Mouse (Mus musculus): ENCODE measurements at regions not wholly inside any gene's neighbourhood (a gene's known extent, or its start where the extent isn't known, plus 50 kb on each side); places are given as distances from the start of the nearest gene placed in this dataset.

DNA sequence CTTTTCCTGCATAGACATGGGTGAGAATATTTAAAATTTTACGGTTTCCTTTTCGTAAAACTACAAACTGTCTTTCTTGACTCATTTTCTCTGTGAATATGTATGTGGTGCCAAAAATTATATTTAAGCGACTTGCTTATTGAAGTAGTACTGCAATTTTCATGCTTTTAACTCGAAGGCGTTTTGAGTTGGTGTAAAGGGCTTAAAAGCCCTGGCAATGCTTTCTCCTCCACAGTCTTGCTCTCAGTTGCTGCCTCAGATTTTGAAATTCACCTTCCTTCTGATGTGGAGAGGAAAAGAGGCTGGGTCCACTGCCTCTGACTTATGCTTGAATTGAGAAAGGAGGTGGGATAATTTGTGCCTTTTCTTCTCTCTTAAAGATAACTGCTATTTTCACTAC, 629.6 kb upstream of the Nrsn1 start:
- no peak for DNase-seq (ENCODE audit: low read depth, low spot score)

DNA sequence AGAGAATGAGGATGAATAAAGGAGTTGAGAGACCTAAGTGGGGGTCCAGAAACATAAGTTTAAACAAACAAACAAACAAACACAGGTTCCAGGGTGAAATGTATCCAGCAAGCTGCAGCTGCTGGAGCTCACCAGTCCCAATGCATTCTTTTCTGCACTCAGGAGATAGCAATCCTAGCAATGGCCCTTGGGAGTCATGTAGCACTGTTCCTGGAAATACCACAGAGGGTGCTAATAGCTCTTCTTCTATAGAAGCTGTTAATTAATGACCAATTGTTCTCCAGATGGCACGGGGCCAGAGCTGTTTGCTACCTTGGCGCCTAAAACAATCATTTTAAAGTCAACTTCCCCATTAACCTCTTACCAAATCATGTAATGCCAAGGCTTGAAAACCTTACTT, 622.8 kb upstream of the Nrsn1 start:
- no peak for DNase-seq (ENCODE audit: low read depth, low spot score)

DNA sequence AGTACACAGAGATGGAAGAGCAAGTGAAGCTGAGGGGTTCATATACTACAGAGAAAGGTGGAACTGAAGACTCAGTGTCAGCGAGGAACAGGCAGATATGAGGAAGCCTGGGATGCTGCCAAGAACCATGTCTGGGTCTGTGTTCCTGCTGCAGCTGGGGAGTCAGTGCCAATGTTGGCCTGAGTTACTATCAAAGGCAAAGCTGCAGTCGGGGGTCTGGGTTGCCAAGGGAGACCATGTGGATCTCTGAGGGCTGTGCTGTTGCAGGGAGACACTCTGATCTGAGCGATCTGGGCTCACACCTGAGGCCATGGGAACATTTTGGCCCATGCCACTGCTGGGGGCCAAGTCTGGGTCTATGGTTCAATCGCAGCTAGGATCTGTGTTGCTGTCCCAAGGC, 612.5 kb upstream of the Nrsn1 start:
- DNase-seq (ENCODE audit: low read depth, low spot score), result no peak

DNA sequence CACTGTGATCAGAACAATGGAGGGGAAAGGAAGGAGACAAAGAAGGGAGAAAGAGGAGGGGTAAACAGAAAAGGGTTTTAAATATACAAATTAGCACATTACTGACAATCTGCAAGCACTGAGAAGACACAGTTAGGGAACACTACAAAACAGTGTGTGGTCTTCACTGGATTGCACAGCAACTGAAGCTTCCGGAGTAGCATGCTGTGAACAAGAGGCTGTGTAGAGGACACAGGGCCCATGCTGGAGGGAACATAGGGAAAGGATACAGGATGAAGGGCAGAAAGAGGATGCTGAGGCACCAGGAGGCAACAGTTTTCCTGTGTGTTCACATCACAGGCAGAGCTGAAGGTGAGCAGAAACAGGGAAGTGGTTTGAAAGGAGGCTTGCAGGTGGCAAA, 598.6 kb upstream of the Nrsn1 start:
- DNase-seq (ENCODE audit: low read depth, low spot score), result no peak

DNA sequence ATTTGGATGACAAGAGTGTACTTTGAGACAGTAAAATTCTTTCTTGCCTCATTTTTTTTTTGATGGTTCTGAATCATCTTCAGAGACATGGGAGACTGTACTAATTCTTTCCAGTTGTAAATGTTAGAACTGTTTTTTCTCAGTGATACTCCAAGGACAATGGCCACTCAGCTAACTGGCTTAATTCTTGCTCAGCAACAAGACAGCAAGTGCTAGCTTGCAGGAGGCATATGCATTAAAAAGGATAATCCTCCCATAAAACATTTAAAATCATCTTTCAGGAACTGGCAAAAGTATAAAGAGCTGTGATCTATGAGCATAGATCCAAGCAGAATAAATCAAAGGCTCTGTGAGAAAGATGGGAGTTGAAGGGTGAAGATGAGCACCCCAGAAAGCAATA, 587.9 kb upstream of the Nrsn1 start:
- DNase-seq (ENCODE audit: low read depth, low spot score), result no peak

DNA sequence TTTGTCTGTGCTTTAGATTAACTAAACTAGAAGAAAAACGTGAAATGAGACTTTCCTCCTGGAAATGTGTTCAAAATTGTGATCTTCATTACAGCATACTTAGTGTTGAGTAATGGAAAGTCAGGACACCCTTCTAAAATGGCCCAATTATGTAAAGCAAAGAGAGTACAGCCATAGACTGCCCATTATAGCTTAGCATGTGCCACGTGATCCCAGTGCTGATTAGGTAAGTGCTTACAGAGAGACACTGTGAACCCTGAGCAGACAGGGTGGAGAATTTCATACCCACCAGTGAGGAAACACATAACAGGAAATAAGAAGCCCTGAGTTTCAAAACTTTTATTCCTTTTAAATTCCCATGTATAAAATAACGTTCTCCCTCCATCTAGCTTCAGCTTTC, 587.3 kb upstream of the Nrsn1 start:
- DNase-seq (ENCODE audit: low read depth, low spot score), result no peak

DNA sequence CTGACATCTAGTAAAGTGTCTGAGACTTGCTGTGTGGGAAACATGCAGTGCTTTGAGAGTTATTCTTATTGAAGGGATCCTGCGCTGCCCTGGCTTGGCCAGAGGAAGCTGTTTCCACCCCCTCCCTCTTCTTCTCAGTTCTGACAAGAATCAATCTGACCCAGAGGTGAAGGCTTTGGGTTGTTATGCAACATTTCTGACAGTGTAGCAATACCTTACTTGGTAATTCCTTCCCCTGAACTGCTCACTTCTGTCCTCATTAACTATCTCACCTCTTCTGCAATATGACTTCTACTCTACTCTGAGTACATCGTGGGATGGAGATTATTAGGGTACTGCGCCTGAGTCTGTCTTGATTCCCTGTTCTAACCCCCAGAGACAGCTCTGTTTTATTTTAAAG, 586.8 kb upstream of the Nrsn1 start:
- no peak for DNase-seq (ENCODE audit: low read depth, low spot score)

DNA sequence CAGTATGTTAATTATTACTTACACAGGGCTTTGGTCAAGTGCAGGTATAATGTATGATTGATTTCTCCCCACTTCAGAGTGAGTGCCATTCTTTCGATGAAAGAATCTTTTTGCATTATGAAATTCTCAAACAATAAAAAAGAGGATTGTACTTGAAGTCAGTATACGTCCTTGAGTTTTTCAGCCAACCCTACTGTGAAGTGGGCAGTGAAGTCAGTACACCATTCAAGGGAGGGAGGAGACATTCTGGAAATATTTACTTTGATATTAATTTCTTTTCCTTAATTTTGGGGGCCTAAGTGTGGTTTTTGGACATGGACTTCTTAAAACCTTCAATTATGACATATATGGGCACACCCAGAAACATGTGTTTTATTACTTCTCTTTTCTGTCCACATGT, 586.2 kb upstream of the Nrsn1 start:
- DNase-seq (ENCODE audit: low read depth, low spot score), result no peak

DNA sequence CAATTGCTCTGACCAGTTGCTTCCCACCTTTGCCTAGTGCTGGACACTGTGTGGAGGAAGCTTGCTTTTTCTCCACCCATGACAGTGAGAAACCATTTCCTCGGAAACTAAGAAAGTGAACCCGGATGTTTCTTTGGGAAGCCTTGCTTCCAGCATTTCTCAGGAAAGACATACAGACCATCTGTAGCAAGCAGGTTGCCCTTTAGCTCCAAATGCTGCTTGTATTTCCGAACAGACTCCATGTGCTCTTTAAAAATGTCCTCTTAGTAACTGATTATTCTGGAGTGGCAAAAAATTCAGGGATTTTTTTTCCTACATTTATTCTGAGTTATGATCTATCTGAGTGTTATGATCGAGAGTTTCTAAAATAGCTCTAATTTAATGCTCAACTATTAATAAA, 577.9 kb upstream of the Nrsn1 start:
- no peak for DNase-seq (ENCODE audit: low read depth, low spot score)

DNA sequence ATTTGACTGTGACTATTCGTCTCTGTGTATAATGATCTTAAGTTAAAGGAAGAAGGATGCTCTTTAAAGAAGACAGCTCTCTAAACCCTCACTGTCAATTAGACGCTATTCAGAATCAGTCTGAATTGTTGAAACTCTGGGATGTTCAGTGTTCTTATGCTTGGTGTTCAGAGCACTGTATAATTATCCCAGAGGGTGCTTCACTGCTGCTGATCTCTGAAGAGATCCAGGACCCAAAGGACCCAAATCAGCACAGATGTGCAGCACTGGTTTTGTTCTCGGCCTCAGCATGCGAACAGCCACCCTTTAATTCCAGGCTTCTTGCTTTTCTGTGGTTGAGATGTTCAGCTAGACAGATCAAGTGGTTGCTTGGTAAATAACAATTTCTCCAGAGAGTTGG, 567.9 kb upstream of the Nrsn1 start:
- DNase-seq (ENCODE audit: low read depth, low spot score), result no peak

DNA sequence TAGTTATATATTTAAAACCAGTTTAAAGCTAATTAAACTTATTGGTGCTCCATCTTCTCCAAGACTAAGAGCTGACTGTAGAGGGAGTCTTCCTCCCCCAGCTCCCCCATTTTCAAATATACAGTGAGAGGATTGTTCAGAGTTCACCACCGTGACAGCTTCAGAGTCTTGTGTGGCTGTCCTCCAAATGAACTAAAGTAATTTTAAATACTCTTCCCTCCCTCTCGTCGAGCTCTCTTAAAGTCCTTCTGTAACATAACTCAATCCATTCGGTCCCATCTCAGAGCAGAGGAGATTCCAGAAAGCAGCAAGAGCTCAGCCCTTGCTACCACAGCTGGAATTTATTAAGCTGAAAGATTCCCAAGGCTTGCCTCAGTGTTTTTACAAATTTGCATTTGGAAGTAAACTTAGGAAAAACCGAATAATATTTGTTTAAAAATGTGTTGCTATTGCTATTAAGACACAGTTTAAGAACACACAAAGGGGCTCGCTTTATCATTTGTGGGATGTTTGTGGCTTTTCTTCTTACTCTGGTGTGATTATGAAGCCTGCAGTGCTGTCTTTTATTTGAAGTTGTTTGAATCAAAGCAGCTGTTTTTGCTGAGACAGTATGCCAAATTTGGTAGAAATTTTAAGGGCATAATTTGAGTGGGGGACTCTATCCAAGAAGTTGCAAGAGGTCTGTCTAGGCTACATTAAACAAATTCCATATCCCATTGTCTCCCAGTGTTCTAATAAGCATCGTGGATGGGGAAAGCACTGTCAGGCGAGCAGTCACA, 559.0 kb upstream of the Nrsn1 start:
- peak; percentile 43 for DNase-seq (ENCODE audit: low read depth, low spot score)

DNA sequence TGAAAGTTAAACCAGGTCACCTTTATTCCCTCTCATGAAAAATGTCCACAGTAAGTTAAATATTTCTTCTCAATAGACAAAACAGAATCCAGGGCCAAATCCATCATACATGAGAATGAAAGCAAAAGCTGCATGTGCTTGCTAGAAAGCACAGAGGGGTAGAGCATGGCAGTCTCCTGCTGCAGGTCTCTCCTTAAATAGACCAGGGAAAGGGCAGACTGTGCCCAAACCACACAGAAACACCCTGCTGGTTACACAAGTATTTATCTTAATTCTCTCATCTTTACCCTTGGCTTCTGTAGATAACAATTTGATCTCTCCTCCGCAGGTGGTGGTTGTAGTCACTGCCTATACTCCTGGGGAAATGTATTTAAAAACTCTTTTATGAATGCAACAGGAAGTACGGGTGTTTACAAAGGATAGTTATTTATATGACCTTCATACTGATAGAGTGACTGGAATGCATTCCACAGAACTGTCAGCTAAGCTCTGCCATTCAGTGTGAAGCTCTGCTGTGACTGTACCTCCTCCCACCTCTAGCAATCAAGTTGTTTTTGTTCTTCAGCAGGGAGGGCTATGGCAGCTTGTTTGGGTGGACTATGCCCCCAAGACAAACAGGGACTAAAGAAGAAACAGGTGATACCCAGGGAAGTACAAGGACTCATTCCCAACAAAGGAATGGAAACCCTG, 538.4 kb upstream of the Nrsn1 start:
- DNase-seq (ENCODE audit: low read depth, low spot score), result no peak

DNA sequence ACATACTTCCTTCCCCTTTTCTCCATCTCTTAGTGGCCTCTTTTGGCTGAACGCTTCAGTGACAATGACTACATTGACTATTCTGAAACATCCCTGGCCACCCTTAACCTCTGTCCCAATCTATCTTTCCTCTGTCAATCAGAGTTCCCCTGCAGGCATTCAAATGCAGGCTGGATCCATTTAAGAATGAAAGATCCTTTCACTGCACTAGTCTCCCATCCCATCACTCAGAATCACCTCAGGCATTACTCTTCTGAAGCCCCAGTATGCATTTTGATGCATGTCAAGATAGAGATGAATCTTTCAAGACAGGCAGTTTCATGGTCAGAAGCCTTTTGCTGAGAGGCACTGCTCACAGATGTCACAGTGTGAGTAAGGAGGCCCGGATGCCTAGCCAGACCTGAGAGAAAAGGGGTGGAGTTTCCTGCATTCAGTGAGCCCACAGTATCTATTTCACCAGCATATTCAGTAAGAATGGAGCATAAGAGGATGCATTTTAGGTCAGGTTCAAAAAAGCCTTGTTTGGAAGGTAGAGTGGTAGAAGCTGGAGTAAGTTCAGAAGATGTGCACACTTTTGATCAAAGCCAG, 523.0 kb upstream of the Nrsn1 start:
- no peak for DNase-seq (ENCODE audit: low read depth, low spot score)

DNA sequence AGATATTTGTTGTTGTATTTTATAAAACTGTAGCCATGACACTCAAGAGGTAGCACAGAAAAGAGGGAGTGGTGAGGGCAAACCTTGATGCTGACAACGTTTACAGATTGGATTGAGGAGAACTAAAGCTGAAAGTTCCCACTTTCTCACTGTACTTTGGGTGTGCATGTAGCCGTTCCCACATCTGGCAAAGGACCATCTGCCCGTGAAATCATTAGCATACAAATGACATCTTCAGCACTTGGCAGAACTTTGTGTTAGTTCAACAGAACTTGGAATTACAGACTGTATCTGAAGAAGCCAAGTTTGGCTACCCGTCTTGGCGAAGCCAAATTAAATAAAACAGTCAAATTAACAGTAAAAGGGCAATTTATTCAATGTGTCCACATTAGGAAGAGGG, 510.9 kb upstream of the Nrsn1 start:
- DNase-seq (ENCODE audit: low read depth, low spot score), result no peak

DNA sequence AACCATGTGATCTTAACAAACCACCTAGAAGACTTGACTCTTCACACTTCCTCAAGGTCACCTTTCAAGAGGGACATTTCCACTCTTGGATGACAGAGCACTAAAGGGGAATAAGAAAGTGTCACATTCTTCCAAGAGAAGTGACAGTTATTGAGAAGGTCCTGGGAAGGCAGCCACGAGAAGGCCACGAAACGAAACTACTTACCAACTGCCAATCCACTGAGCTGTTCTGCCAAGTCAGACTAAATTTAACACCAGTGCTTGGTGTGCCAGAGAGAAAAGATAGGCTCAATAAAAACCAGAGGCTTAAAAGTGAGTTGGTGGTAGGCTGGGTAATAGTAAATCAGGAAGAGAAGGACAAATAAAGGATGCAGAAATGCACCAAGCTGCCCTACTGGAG, 507.4 kb upstream of the Nrsn1 start:
- no peak for DNase-seq (ENCODE audit: low read depth, low spot score)

DNA sequence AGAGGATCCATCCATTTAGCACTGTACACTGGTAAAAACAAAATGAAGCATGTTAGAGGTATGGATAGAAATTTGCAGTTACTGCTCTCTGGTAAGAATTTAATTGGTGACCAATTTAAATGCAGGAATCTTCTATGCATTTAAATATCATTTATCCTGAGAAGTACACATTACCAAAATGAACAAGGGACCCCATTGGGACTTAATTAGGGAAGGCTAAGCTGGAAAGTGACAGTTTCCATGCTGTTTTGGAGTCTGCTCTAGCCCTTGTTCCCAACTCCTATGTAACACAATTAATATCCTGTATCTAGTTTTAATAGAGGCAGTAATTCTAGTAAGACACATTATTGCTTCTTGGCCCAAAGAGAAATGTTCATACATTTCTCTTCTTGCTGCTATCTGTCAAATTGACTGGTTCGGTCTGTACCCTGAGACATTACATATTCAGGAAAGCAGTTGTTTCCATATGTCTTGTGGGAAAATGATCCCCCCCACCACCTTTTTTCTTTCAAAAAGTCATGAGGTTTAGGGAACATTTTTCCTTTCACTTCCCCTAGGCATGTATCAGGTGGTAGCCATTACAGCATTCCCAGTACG, 504.4 kb upstream of the Nrsn1 start:
- DNase-seq (ENCODE audit: low read depth, low spot score), result no peak

DNA sequence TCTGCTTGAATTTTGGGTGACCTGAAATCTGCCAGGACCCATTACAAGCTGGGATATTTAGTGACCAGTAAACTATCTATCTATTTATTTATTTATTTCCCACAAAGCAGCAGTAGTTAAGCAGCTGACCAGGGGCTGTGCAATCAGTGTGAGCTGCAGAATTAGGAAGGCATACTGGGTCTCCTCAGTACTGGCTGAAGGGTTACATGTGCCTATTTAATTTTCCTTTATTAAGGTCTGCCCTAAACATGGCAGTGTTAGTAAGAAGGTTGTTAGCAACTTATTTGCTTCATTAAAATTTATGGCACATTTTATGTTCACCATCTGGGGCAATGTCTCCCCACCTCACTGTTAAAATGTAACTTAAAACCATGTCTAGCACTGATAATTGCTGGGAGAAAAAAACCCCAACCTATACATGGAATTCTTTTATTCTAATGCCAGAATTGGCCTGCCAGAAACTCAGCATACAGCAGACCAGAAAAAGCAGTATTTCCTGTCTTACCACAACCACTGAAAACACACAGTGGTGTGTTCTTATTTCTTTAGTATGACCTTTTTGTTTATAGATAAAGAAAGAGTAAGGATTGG, 484.3 kb upstream of the Nrsn1 start:
- peak; percentile 73 for DNase-seq (ENCODE audit: low read depth, low spot score)

DNA sequence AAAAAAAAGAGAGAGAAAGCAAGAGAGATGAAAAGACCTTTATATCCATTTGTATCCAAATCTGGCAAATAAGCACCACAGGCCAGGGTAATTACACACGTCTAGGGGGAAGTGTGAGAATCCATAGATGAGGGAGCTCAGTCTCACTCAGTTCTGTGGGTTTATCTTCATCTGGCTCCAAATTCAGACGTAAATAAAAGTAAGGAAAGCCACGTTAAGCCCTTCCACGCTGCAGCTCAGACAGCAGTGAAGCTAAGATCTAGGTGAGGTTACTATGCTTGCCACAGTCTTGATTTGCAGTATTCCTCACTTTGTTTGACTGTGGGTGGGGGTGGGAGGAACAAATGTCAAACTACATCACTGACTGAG, 481.1 kb upstream of the Nrsn1 start:
- no peak for DNase-seq (ENCODE audit: low read depth, low spot score)

DNA sequence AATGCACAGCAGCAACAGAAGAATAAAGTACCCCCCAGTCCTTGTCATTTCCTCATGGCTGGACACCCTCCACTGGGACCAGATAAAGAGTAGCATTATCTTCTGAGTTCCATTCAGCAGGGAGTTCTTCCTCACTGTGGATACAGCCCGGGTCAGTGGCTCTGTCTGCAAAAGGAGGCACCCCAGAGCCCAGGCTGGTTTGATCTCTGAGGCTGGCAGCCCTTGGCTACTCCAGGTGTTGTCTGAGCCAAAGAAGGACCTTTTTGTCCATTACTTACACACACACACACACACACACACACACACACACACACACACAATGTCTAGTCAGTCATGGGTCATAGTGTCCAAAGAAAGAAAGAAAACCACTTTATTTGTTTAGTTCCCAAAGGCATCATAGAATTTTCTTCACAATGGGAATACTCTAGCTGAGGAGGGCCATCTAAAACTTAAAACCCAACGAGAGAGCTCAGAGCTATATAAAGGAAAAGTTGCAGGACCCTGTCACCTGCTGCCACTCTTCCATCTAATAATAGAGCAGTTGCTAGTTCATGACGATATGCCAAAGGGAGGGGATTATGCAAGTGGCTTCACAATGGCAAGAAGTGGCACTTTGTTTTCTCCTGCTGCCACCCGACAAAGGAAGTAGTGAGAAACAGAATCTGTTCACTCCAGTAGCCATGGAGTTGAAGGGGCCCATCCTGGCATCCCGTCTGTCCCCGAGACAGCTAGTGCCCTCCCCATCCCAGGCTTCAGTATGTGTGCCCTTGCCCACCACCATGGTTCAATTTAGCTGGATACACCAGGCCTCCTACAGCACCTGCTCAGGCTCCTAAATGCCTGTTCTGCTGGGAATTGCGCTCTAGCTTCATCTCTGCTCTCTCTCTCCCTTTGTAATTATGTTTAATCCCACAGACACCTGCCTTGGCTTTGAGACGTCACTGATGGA, 480.4 kb upstream of the Nrsn1 start:
- no peak for DNase-seq (ENCODE audit: low read depth, low spot score)

DNA sequence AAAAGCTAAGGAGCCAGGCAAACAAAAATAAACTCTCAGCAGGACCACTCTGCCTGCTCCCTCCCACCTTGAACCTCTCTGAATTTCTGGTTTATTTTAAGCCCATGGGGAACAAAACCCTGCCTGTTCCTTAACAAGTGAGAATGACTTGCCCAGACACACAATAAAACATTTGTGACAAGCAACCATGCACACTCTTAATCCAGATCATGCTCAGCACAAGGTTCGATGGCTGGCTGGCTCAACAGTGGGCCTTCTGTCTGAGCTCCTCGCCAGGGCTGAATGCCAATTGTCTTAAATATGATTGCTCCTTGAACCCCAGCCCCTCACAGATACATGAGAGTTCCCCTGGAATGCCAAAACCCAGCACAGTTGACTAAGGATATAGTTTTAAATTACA, 468.3 kb upstream of the Nrsn1 start:
- DNase-seq (ENCODE audit: low read depth, low spot score), result peak; percentile 86

DNA sequence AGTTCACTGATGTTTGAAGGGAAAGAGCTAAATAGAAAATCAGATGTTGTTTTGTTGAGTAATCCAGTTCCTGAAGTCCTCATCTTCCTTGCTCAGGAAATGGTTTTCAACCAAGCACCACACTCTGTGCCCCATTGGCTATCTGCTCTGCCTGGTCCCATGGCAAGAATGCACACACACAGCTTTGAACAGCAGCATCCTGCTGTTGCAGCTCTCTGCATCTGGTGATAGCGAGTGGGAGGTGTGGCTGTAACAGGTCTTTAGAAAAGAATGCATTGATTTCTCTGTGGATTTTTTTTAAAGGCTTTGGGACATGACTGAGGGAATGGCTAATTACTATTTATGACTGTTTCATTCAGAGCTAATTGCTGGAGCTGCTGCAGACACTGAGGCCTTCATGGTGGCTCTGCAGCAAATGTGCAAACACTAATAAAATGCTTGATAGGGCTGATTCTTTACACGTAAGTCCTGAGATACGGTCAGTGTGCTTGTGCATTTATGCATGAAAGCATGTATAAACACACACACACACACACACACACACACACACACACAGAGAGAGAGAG, 459.1 kb upstream of the Nrsn1 start:
- DNase-seq (ENCODE audit: low read depth, low spot score), result peak; percentile 40

Data from forelimb bud, embryonic 11.5 days (tissue).